Mouse (Mus musculus) cerebellum, adult 9-10 months (tissue): Measurements from ENCODE around the gene Krt42.
"Not testable (repeated sequence)": the region's sequence is repeated elsewhere in the genome, so short reads cannot be mapped to it uniquely, and the experiment has no call there.

Experiments used
- DNase-seq: peaks from one replicate; pipeline ENCODE4 v3.0.0; 2022

The Krt42 gene

DNA sequence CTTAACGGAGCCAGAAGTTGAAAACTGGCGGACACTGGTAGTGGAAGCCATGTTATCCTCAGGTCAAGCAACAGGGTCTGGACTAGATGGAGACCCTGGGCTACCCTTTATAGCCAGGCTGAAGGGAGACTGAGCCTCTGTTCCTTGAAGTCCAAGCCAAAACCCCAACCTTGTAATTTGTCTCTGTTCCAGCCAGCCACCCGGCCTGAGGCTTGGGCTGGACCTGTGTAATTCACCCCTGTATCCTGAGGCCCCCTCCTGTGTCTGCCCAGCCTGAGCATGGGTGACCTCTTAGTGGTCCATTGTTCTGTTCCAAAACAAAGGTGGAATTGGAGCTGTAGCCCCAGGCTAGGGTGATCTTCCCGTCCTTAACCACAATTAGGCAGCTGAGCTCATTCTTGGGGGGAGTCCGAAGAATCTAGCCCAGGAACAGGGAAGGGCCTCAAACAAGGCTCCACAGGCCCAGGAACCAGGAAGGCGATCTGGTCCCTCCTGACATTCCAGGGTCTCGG, at the start of gene Krt42:
Krt42 (minus strand) TSS at position 51 of the 512 bp plus-strand sequence.
- no peak for DNase-seq

DNA sequence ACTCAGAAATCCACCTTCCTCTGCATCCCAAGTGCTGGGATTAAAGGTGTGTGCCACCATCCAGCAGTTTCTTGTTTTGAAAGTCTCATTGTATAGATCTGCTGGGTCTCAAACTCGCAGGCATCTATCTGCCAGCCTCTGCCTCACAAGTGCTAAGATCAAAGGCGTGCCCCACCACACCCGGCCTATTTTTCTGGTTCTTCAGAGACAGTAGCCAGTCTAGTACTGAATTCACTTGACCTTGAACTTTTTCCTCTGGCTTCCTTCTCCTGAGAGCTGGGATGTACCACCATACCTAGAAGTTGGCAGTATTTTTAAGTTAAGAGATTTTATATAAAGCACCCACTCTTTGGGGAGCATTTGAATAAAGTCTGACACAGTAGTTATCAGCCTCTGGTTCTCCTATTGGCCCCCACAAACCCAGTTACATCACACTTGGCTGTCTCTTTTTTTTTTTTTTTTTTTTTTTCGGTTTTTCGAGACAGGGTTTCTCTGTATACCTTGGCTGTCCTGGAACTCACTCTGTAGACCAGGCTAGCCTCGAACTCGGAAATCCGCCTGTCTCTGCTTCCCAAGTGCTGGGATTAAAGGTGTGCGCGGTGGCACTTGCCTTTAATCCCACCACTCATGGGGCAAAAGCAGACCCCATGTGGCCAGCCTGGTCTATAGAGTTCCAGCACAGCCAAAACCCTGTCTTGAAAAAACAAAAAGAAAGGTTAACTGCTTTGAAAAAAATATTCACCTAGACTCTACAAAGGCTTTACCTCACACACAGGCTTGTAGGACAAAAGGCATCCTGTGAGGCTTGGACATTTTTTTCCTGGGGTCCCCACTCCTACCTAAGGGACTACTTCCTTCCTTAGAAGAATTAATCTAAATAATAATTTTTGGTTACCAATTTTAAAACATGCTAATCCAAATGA, 49.1 kb upstream of the Krt42 start:
- DNase-seq, result peak; percentile 66

DNA sequence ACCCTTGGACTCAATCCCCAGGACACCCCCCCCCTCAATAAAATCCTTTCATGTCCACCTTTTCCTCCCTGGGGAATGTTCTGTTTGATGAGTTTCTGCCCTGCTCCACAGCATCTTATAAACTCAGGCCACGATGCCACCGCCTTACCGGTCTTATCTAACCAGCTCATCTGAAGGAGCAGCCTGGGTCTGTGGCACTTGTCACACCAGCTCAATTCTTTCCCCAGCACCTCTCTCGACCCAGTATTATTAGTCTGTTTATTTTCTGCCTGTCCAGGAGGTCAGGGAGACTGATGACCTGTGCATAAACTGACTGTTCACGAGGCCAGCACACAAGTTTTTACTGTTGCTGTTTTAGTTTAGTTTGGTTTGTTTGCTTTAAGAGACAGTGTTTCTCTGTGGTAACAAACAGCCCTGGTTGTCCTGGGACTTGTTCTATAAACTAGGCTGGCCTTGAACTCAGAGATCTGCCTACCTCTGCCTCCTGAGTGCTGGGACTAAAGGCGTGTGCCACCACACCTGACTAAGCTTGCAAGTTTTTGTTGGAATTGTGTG, 48.2 kb upstream of the Krt42 start:
- peak; percentile 53 for DNase-seq

DNA sequence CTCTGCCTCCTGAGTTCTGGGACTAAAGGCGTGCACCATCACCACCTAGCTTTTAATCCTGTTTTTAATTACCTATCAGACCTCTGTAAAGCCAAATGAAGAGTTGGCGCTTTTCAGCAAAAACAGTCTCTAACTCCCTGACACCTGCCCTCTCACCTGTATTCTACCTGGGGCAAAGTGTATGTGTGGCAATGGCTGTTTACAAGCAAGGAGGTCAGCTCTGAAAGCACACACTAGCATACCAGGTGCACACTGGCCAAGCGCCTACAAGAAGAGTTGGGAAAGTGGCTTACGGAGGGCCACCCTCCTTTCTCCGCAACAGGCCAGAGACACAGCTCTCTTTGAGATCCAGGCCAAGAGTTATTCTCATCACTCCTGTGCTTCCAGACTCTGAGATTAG, 45.8 kb upstream of the Krt42 start:
- DNase-seq, result no peak

DNA sequence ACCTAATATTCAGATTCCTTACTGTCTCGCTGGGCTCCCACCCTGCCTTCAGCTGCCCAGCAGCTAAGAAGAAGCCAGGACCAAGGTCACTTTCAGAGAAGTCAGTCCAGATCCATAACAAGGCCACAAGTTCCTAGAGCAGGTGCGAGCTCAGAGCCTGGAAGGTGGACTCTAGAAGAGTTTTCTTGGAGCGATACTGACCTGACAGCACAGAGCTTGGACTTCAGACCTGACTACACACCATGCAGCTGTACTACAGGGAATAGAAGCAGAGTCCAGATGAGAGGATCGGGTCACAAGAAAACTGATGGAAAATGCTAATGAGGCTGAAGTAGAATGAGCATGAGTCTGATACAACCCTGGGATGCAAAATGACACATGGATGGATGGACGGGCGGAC, 43.8 kb upstream of the Krt42 start:
- DNase-seq, result no peak

DNA sequence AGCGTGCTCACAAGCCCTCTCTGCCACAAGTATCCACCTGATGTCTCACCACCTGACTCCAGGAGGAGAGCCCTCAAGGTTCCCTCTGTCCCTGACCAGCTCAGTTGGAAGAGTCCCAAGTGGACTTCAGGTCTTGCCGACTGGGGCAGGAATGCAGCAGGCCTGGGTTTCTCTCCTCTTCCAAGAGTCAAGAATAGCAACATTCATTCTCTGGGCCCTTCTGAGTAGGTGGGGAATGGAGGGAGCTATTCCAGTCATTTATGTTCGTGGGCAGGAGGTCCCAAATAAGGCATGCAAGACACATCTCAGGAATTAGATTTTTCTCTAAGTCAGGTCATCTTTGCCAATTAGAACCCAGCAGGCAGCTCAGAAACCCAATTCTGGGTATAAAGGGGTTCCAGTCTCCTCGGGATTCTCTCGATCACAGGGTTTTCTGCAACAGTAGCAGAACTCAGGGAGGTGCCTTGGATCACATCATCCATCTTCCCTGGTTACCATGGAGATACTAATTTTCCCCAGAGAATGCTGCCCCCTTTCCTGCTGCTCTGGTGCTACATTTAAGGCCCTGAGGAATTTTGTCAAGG, 42.5 kb upstream of the Krt42 start:
- DNase-seq, result no peak

DNA sequence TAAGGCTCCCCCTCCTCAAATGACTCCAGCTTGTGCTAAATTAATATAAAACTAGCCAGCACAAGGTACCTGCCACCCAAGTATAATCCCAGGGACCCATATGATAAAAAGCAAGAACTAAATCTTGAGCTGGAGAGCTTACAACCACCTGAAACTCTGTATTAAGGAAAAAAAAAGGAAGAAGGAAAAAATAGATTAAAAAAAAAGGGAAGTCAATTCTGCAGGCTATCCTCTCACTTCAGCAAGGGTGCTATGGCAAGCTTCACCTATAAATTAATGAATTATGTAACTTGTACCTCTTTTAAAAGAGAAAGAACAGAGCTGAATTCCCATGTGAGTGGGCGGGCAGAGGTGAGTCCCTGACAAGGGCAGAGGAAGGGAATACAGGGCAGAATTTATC, 42.0 kb upstream of the Krt42 start:
- DNase-seq, result no peak

DNA sequence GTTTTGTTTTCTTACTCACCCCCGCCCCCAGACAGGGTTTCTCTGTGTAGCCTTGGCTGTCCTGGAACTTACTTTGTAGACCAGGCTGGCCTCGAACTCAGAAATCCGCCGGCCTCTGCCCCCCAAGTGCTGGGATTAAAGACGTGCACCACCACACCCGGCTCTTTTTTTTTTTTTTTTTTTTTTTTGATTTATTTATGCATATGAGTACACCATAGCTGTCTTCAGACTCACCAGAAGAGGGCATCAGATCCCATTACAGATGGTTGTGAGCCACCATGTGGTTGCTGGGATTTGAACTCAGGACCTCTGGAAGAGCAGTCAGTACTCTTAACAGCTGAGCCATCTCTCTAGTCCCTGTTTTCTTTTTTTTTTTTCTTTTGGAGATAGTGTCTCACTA, 39.0 kb upstream of the Krt42 start:
- not testable (repeated sequence) for DNase-seq

DNA sequence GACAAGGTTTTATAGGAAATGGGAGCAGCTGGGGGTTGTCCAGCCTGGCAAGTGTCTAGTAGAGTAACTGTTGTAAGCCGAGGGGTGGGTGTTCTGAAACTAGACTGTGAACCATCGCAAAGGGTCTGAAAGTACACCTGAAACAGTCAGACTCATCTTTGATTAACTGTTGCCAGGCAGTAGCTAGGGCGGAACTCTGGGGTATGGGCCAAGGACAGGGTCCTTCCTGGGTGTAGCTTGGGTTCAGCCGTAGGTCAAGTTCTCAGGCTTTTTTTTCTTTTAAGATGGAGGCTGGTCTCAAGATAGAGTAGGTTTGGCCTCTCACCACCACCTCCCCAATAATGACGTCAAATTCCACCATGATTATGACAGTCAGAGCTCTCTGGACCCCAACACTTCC, 38.2 kb upstream of the Krt42 start:
- DNase-seq, result no peak

DNA sequence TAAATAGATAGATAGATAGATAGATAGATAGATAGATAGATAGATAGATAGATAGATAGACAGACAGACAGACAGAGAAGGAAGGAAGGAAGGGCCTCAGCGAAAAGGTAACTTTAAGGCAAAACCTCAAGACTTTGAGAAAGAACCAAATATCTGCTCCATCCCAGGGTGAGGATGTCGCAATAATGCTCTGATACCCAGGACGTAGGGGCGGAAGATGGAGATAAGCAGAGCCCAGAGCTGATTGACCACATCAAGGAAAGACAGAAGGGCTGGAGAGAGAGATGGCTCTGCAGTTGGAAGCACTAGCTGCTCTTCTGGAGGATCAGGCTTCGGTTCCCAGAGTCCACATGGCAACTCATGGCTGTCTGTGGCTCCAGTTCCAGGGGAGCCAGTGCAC, 31.6 kb upstream of the Krt42 start:
- no peak for DNase-seq

DNA sequence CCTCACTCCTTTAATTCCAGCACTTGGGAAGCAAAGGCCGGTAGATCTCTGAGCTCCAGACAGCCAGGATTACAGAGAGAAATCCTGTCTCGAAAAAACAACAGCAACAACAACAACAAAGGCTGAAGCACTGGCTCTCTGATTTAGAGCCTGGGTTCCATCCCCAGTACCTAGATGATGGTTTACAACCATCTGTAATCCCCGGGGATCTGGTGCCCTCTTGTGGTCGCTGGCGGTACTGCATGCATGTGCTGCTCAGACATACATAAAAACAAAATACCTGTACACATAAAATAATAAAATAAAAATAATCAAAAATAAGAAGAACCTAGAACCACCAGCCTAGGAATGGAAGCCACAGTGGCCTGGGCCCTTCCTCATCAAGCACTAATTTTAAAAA, 30.6 kb upstream of the Krt42 start:
- peak; percentile 60 for DNase-seq

DNA sequence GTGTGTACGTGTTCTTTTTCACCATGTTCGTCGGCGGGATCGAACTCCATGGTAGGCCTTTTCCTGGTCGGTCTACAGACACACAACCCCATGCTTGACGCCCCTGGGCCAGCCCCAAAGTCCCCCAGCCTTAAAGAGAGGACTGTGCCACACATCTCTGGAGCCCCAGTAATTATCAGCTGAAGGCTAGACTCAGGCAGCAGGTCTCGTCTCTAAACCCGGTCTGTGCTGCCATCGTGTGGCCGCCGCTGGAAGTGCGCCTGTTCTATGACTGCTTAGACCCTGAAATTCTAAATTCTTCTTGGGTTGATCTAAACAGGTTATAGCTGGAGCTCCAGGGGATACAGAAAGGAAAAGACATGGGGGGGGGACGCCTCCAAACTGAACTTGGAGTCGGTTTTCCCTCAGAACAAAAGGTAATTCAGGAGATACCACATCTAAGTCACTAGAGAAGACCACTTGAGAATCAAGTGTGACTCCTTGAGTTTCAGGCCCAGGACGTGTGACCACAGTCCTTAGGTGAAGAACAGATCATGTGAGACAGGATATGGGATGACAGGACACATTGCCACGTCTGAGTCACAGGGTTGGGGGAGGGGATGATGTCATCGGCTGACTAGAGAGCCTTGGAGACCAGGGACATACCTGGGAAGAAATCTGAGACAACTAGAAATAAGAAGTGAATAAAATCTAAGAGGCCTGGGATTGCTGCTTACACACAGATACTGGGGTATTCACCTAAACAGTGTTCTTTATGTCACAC, 28.8 kb upstream of the Krt42 start:
- peak; percentile 83 for DNase-seq

DNA sequence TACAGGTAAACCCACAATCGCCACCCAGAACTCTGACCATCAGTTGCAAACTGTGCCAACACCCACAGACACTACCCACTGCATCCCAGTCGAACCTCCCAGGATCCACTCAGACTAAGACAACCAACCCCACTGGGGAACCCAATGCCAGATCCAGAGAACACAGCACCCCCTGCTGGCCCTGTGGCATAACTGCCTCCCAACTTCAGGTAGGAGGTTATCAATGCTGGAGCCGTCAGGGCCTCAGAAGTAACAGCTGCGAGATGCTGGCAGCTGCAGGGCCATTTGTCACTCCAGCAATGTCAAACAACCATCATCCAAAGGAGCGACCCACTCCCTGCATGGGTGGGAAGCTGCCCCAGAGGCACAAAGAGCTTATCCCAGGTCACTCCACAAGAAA, 28.1 kb upstream of the Krt42 start:
- no peak for DNase-seq

DNA sequence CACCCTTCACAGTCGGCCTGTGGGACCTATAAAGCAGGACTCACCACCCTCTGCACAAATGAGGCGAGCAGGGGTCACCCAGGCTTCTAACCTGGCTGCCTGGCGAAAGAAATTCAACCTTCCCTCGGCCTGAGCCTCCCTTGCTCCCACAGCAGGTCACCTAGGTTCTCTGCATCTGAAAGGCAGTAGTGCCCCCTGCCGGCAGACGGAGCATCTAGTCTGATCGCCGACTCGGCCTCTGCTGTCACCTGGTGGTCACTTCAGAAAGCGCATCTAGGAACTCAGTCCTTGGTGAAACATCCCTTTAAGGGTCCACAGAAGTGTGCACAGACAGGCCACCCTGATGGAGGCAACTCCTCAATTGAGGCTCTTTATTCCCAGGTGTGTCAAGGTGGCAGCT, 25.6 kb upstream of the Krt42 start:
- peak; percentile 66 for DNase-seq

DNA sequence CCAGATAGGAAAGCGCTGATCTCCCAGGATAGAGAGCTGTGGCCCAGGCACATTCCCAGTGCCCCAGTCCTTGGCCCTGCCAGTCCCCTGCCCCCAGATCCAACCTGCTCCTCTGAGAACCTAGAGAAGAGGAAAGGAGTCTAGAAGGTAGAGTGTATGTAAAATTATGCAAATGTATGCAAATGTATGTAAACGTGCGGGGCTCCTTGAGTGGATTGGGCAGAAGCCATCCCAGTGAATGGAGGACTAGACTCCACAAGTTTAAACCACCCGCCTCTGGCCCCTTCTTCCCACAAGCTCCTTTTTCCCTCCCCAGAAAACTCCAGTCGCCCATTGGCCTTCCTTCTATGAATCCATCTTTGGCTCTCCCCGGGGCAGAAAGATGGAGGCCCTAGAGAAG, 23.2 kb upstream of the Krt42 start:
- DNase-seq, result no peak

DNA sequence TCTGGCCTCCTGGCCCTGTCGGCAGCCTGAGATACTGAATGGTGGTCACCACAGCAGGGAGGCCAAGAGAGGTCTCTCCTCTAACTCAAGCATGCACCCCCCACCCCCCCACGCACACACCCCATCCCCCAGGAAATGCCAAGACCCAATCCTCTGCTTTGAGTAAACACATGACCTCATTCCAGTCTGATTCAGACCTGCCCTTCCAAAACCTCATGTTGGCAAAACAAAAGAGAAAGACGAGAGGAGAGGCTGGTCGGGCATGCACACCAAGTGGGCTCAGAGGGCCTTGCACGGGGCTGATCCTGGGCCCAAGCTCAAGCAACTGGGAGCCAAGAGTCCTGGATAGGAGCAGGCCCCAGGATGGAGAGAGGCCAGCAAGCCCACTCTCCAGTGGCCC, 20.6 kb upstream of the Krt42 start:
- no peak for DNase-seq

DNA sequence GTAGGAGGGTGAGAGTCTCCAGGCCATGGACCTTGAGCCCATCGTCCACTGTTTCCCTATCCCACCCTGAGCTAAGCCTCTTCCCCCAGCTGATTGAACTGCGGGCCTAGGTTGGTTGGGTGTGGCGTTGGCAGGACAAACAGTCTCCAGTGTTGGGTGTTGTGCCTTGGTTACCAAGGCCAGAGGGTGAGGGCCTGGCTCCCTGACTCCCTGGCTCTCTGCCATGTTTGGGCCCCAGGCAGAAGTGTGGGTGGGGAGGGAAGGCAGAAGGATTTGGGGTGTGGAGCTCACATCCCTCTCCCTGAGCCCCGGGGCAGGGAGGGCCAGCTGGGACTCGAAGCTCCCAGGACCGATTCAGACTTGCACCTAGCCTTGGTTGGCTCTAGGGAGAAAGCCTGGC, 19.3 kb upstream of the Krt42 start:
- no peak for DNase-seq

DNA sequence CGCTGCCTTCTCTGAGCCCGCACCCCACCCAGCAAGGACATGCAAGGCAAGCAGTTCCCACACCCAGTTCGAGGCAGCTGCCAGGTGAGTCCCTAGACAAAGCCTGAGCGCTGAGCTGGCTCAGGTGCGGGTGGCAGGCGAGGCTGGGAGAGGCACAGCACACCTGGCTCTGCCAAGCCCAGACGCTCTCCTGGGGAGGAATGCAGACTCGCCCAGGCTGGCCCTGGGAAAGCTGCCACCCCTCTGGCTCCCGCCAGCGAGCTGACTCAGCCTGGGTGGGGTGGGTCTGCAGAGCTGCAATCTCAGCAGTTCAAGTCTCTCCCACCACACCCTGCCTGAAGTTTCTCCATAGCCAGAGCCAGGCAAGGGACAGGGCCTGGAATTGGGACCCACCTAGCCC, 17.4 kb upstream of the Krt42 start:
- DNase-seq, result no peak

DNA sequence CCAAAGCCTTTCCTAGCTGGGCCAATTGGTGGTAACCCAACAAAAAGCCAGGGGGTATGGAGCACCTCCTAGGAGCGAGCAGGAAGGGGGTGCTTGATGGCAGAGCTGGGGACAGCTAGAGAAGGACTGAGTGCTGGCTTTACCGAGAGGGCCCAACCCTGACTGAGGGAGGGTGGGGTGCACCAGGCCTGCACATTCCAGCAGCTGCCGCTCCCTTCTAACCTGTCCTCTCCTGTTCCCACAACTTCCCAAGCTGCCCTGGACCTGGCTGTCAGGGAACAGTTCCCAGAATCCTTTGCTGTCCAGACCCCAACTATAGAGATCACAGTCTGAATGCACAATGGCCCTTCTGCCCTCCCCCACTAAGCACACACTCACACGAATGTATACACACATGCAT, 15.3 kb upstream of the Krt42 start:
- DNase-seq, result no peak

DNA sequence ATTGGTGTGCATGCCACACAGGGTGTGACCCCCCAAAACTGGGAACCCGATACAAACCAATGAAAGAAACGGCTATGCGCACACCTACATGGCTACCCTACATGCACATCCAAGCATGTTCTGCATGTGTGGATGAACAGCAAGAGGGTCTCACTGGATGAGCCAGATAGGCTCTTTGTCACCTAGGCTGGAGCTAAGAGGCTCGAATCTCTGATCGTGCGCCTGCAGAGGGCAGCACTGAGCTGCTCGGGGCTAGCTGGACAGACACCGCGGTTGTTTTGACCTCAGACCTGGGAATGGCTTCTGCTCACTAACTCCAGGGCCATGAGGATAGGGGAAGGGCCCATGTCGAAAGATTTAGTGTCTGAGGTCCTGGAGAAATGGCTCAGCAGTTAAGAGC, 12.9 kb upstream of the Krt42 start:
- peak; percentile 45 for DNase-seq

DNA sequence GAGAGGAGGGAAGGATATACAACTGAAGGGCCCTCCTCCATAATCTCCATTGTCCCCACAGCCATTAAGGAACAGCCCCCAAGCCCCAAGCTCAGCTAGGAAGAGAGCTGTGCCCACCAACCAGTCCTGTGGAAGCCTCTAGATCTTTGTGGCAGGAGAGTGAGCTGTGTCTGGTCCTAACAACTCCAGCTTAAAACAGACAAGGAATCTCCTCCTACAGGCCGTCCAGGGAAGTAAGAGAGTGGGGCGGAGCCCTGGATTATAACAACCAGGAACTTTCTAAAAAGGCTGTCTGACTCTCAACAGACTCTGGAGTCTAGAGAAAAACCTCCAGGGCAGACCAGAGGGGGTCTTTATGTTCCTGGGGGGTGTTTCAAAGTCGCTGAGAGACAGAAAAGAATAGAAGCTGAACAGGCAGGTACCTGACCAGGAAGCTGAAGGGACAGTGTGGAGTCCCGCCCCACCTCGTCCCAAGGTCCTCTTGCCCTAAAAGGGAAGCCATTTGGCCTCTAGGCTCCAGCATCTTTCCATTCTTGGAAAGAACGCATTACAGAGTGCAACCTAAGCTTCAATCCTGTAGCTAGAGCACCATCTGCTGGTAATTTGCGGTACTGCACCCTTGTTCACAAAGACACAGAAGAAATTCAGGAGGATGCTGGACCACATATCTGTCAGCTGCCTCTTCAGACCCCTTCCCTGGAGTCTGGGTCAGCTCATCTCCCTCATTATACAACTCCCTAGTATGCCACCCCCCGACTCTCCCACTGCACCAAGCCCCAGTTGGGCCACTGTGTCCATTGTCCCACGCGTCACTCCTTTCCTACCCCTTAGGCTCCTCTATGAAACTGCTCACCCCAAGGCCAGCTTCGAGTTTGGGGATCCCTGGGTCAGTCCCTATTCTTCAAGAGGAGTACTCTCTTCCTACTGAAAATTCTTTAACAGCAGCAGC, 12.2 kb upstream of the Krt42 start:
- DNase-seq, result peak; percentile 84

DNA sequence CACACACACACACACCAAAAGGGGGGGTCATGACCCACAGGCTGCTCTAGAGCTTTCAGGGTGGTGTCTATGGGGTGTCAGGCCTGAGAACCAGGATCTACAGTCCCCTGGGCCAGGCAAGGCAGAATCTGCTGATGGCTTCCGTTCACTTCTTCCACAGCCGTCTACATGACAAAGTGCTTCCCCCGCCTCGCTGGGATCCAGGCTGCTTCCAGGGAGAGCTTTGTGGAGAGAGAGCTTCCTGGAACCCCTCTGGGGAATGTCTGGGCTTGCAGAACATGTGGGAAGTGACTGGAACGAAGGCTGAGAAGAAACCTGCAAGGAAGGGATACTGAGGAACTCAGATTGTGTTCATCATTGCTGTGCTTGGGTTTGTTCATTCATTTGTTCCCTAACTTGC, 9.1 kb upstream of the Krt42 start:
- DNase-seq, result no peak
